8 mouse cellular contexts compared by ENCODE assay signal in the genomic region with DNA sequence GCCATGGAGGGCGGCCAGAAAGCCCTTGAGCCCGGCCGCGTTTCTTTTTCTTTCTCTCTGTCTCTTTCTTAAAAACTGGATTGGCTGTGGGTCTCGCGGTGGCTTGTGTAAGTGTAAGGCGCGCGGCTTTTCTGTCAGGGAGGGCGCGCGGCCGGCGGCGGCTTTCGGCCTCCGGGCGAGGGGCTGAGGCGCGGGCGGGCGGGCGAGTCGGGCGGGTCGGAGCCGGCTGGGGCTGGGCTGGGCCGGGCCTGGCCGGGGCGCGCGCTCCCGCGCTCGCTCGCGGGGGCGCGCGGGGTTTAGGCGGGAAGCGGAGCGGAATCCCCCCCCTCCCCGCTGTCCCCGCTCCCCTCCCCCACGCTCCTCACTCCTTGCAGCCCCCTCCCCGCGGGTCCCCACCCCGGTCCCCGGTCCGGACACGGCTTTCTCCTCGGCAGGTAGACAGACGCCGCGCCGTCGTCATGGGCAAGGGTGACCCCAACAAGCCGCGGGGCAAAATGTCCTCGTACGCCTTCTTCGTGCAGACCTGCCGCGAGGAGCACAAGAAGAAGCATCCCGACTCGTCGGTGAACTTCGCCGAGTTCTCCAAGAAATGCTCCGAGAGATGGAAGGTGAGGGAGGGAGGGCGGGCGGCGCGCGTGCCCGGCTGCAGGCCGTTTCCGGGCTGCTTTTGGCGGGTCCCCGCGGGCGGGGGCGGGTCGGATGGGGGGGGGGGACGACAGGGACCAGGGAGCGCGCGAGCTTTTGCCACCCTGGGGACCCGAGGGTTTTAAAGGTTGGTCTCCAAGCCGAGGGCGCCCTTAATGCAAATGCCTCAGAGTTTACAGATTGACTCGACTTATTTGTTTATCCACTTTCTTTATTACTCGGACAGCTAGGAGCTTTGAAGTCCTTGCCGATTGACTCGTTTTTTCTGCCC. TPM values are rescaled to one million over a fixed set of nuclear protein-coding genes. Genes with fewer than 3 reads are reported as not detected.
DNase-seq lines count a peak whose midpoint lies in the region; ATAC-seq and TF ChIP-seq lines count a peak whose summit lies in the region.

No protein-coding gene starts in this region.

- under 1% methylated on average over 77 of the region's 96 CpGs for WGBS in embryonic facial prominence, embryonic 15.5 days
- WGBS in hindbrain, postnatal 0 days = under 1% methylated on average over 44 of the region's 96 CpGs
- WGBS in liver, embryonic 15.5 days (ENCODE audit: insufficient replicate concordance) = under 1% methylated on average over 80 of the region's 96 CpGs
- WGBS in stomach, embryonic 14.5 days = under 1% methylated on average over 66 of the region's 96 CpGs

- peak; percentile 12 for ATAC-seq in Patski
- peak; percentile 49 for ATAC-seq in embryonic facial prominence, embryonic 15.5 days (ENCODE audit: insufficient number of reproducible peaks, low FRiP score, low TSS enrichment, low read depth)
- ATAC-seq in hindbrain, postnatal 0 days = peak; percentile 55
- ATAC-seq in liver, embryonic 15.5 days (ENCODE audit: insufficient read depth) = peak; percentile 56
- peak; percentile 8; the same call in 1 of the 2 replicates for ATAC-seq in stomach, embryonic 14.5 days (ENCODE audit: insufficient number of reproducible peaks, insufficient read depth, low FRiP score, low read depth)

- no peak for TF ChIP-seq CTCF in layer of hippocampus, adult 2 months (conservative IDR thresholded peaks at IDR 0.05)
- no peak for TF ChIP-seq CTCF in Patski (IDR thresholded peaks at IDR 0.05)
- TF ChIP-seq CTCF in hindbrain, postnatal 0 days (IDR thresholded peaks at IDR 0.05; ENCODE audit: low read depth) = no peak

- H3K36me3 ChIP-seq in embryonic facial prominence, embryonic 15.5 days = peaks cover 10% of the 10 kb centered on the region
- H3K36me3 ChIP-seq in hindbrain, postnatal 0 days (ENCODE audit: insufficient read depth, low read length) = no peaks in the 10 kb centered on the region
- H3K36me3 ChIP-seq in liver, embryonic 15.5 days (replicated peaks) = peaks cover 42% of the 10 kb centered on the region
- H3K36me3 ChIP-seq in stomach, embryonic 14.5 days (ENCODE audit: control insufficient read depth, insufficient read depth, low read length) = peaks cover 21% of the 10 kb centered on the region

- H3K27me3 ChIP-seq in Patski = no peaks in the 10 kb centered on the region
- no peaks in the 10 kb centered on the region for H3K27me3 ChIP-seq in embryonic facial prominence, embryonic 15.5 days
- no peaks in the 10 kb centered on the region for H3K27me3 ChIP-seq in hindbrain, postnatal 0 days (ENCODE audit: insufficient read depth, low read length)
- H3K27me3 ChIP-seq in liver, embryonic 15.5 days = no peaks in the 10 kb centered on the region
- no peaks in the 10 kb centered on the region for H3K27me3 ChIP-seq in stomach, embryonic 14.5 days (ENCODE audit: control insufficient read depth, insufficient read depth, low read length)

- H3K4me3 ChIP-seq in layer of hippocampus, adult 2 months = peak overlapping the region; percentile 74
- peak overlapping the region; percentile 82 for H3K4me3 ChIP-seq in embryonic facial prominence, embryonic 15.5 days (replicated peaks)
- peak overlapping the region; percentile 94 for H3K4me3 ChIP-seq in hindbrain, postnatal 0 days (ENCODE audit: low read length)
- H3K4me3 ChIP-seq in liver, embryonic 15.5 days (replicated peaks) = peak overlapping the region; percentile 95
- H3K4me3 ChIP-seq in stomach, embryonic 14.5 days (ENCODE audit: low read depth, low read length) = peak overlapping the region; percentile 82

- H3K4me2 ChIP-seq in embryonic facial prominence, embryonic 15.5 days (replicated peaks) = peak overlapping the region; percentile 49
- peak overlapping the region; percentile 76 for H3K4me2 ChIP-seq in hindbrain, postnatal 0 days (ENCODE audit: low read depth, low read length)
- H3K4me2 ChIP-seq in liver, embryonic 15.5 days = peak overlapping the region; percentile 66
- peak overlapping the region; percentile 56 for H3K4me2 ChIP-seq in stomach, embryonic 14.5 days (replicated peaks; ENCODE audit: low read depth, low read length)

- POLR2A ChIA-PET in Patski (lab: Charles Lee) = interaction anchor here (1.1 to 1.9 kb wide), 2 partner anchors 12 to 24 kb away, joined by 3 to 9 read pairs; partner anchors contain the start of gene Sap30

- peaks cover 5% of the 10 kb centered on the region for H3K4me1 ChIP-seq in embryonic facial prominence, embryonic 15.5 days
- no peaks in the 10 kb centered on the region for H3K4me1 ChIP-seq in hindbrain, postnatal 0 days (ENCODE audit: insufficient read depth, low read length)
- peaks cover 27% of the 10 kb centered on the region for H3K4me1 ChIP-seq in liver, embryonic 15.5 days (replicated peaks)
- no peaks in the 10 kb centered on the region; the same call in 1 of the 2 replicates for H3K4me1 ChIP-seq in stomach, embryonic 14.5 days (ENCODE audit: control insufficient read depth, insufficient read depth, low read length)

- in situ Hi-C loops in Patski (cut with MboI; ENCODE audit: low pct_unique_long_range_greater_than_20kb) = no loop called here

- CTCF ChIA-PET in Patski (lab: Charles Lee) = interaction anchor here (2.1 kb wide), 1 partner anchor 19 kb away, joined by 7 read pairs; no protein-coding TSS in a partner anchor

- peak overlapping the region; percentile 83 for H3K27ac ChIP-seq in layer of hippocampus, adult 2 months
- peak overlapping the region; percentile 100 for H3K27ac ChIP-seq in embryonic facial prominence, embryonic 15.5 days (replicated peaks)
- H3K27ac ChIP-seq in hindbrain, postnatal 0 days = peak overlapping the region; percentile 100
- H3K27ac ChIP-seq in liver, embryonic 15.5 days (replicated peaks) = peak overlapping the region; percentile 100
- H3K27ac ChIP-seq in stomach, embryonic 14.5 days (ENCODE audit: low read length) = peak overlapping the region; percentile 100

- no peaks in the 10 kb centered on the region for H3K9me3 ChIP-seq in embryonic facial prominence, embryonic 15.5 days (replicated peaks)
- H3K9me3 ChIP-seq in hindbrain, postnatal 0 days (ENCODE audit: low read length) = no peaks in the 10 kb centered on the region
- H3K9me3 ChIP-seq in liver, embryonic 15.5 days (replicated peaks) = no peaks in the 10 kb centered on the region
- H3K9me3 ChIP-seq in stomach, embryonic 14.5 days (ENCODE audit: control insufficient read depth, low read depth, low read length) = no peaks in the 10 kb centered on the region

- peak overlapping the region; percentile 99 for H3K9ac ChIP-seq in embryonic facial prominence, embryonic 15.5 days
- peak overlapping the region; percentile 99 for H3K9ac ChIP-seq in hindbrain, postnatal 0 days (replicated peaks; ENCODE audit: low read length)
- H3K9ac ChIP-seq in liver, embryonic 15.5 days = peak overlapping the region; percentile 99
- peak overlapping the region; percentile 99 for H3K9ac ChIP-seq in stomach, embryonic 14.5 days (replicated peaks; ENCODE audit: low read depth, low read length)

- DNase-seq in layer of hippocampus, adult 2 months (ENCODE audit: low spot score in 2 of 2) = no peak
- no peak for DNase-seq in layer of hippocampus, postnatal 25 days (ENCODE audit: extremely low spot score in 1 of 2, low spot score in 1 of 2)
- no peak for DNase-seq in Patski (ENCODE audit: low read depth, low spot score)
- DNase-seq in hindbrain, postnatal 0 days (ENCODE audit: low spot score) = peak; percentile 67
- DNase-seq in layer of hippocampus, adult 18-20 months (ENCODE audit: low spot score in 2 of 2) = no peak

RNA-seq across cellular contexts. Expression of gene Hmgb2, which starts 0.7 kb away (rescaled TPM):
- 1 to 10 TPM; 7.4 to 8.5 TPM for total RNA-seq in layer of hippocampus, adult 2 months (2021)
- 1 to 10 TPM; 6.6 to 7.2 TPM for total RNA-seq in layer of hippocampus, postnatal 25 days (2021)
- 65.4 TPM for polyA plus RNA-seq in Patski (2021)
- polyA plus RNA-seq in embryonic facial prominence, embryonic 15.5 days (2015; fragmentation: Nextera tagmentation; extraction: Ambion mirVana) = 277 and 280 TPM in 2 replicates
- total RNA-seq in hindbrain, postnatal 0 days (2014; rRNA removed) = 14.6 and 14.8 TPM in 2 replicates
- polyA plus RNA-seq in hindbrain, postnatal 0 days (2015; fragmentation: Nextera tagmentation; extraction: Ambion mirVana) = 140 and 154 TPM in 2 replicates
- 204 and 283 TPM in 2 replicates for polyA plus RNA-seq in liver, embryonic 15.5 days (2015; fragmentation: Nextera tagmentation; extraction: Ambion mirVana)
- polyA plus RNA-seq in stomach, embryonic 14.5 days (2014; fragmentation: Nextera tagmentation; extraction: Ambion mirVana) = 360 and 410 TPM in 2 replicates
- total RNA-seq in layer of hippocampus, adult 18-20 months (2021) = 1 to 10 TPM; 4.9 to 7.4 TPM

RNA-seq across cellular contexts. Expression of gene Sap30, which starts 24.7 kb away (rescaled TPM):
- total RNA-seq in layer of hippocampus, adult 2 months (2021) = 10 to 100 TPM; 10.4 to 12.6 TPM
- 10 to 100 TPM in 1 of 2 experiments, 1 to 10 TPM in 1; 9.3 to 12.9 TPM for total RNA-seq in layer of hippocampus, postnatal 25 days (2021)
- 32.3 TPM for polyA plus RNA-seq in Patski (2021)
- 31.4 and 36.0 TPM in 2 replicates for polyA plus RNA-seq in embryonic facial prominence, embryonic 15.5 days (2015; fragmentation: Nextera tagmentation; extraction: Ambion mirVana)
- total RNA-seq in hindbrain, postnatal 0 days (2014; rRNA removed) = 22.1 and 26.1 TPM in 2 replicates
- polyA plus RNA-seq in hindbrain, postnatal 0 days (2015; fragmentation: Nextera tagmentation; extraction: Ambion mirVana) = 20.8 and 22.0 TPM in 2 replicates
- polyA plus RNA-seq in liver, embryonic 15.5 days (2015; fragmentation: Nextera tagmentation; extraction: Ambion mirVana) = 13.6 and 13.9 TPM in 2 replicates
- 43.6 and 44.0 TPM in 2 replicates for polyA plus RNA-seq in stomach, embryonic 14.5 days (2014; fragmentation: Nextera tagmentation; extraction: Ambion mirVana)
- total RNA-seq in layer of hippocampus, adult 18-20 months (2021) = 10 to 100 TPM; 12.6 to 17.6 TPM

RNA-seq across cellular contexts. Expression of gene Scrg1, which starts 56.7 kb away (rescaled TPM):
- 10 to 100 TPM; 59.4 to 60.9 TPM for total RNA-seq in layer of hippocampus, adult 2 months (2021)
- 10 to 100 TPM; 68.3 to 75.4 TPM for total RNA-seq in layer of hippocampus, postnatal 25 days (2021)
- not detected for polyA plus RNA-seq in Patski (2021)
- polyA plus RNA-seq in embryonic facial prominence, embryonic 15.5 days (2015; fragmentation: Nextera tagmentation; extraction: Ambion mirVana) = 5.3 and 8.4 TPM in 2 replicates
- 13.5 and 15.8 TPM in 2 replicates for total RNA-seq in hindbrain, postnatal 0 days (2014; rRNA removed)
- 49.8 and 63.2 TPM in 2 replicates for polyA plus RNA-seq in hindbrain, postnatal 0 days (2015; fragmentation: Nextera tagmentation; extraction: Ambion mirVana)
- polyA plus RNA-seq in liver, embryonic 15.5 days (2015; fragmentation: Nextera tagmentation; extraction: Ambion mirVana) = 0.35 TPM in 1 of 2 replicates, not detected in the other
- 0.64 and 0.91 TPM in 2 replicates for polyA plus RNA-seq in stomach, embryonic 14.5 days (2014; fragmentation: Nextera tagmentation; extraction: Ambion mirVana)
- total RNA-seq in layer of hippocampus, adult 18-20 months (2021) = 10 to 100 TPM; 60.7 to 68.0 TPM
